Mouse (Mus musculus): ENCODE measurements at regions not wholly inside any gene's neighbourhood (a gene's known extent, or its start where the extent isn't known, plus 50 kb on each side); places are given as distances from the start of the nearest gene placed in this dataset.
A peak's percentile ranks its signal among the peaks of the same experiment; 100 is the strongest.
"Not testable (repeated sequence)": the region's sequence is repeated elsewhere in the genome, so short reads cannot be mapped to it uniquely, and the experiment has no call there.

DNA sequence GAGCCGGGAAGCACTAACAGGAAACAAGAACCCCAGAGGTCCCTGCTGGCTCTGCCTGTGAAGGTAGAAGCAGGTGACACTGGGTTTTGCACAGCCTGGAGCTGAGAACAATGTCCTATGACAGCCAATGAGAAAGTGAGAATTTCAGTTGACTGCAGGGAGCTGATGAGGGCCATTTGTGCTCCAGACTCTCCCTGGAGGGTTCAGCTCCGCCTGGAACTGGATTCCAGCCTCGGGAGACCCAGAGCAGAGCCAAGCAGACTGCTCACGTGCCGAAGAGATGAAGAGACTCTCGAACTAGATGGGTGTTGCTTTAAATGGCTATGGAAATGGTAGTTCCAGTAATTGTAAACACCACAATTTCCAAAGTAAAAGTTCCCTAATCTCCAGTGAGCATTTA is 93.5 kb downstream of the Cand1 start:
- DNase-seq (ENCODE audit: low read depth, low spot score): no peak

DNA sequence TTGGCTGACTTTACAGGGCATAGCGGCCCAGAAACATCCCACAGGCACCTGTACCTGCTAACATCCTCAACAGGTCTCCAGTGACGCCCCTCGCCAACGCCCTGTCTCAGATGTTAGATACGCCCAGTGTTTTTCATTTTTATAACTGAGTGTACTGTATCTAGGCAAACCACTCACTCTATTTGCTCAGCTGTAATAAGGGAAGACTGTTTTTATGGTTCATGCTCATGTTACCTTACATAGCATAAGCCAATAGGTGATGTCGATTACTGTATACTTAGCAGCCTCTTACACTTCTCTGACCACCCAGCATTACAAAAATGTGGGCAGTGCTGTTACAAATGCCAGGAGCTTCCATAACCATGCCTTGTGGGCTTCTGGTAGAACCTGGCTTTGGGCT is 97.0 kb downstream of the Cand1 start:
- no peak for DNase-seq (ENCODE audit: low read depth, low spot score)

DNA sequence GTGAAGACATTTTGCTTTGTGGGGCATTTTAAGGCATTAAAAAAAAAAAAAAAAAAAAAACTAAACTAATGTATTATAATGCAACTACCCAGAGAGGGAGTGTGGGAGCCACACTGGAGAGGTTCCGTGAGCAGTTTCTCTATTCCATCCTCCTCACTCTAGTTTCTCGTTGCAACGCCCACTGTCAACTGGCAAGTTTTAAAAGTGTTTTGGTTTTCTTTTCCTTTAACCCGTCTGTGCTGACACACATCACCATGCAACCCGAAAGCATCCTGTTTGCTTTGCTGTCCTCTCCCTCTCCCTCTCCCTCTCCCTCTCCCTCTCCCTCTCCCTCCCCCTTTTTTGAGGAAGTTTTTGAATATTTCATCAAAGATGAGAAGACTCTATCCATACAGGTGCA is 97.5 kb downstream of the Cand1 start:
- DNase-seq (ENCODE audit: low read depth, low spot score): no peak

DNA sequence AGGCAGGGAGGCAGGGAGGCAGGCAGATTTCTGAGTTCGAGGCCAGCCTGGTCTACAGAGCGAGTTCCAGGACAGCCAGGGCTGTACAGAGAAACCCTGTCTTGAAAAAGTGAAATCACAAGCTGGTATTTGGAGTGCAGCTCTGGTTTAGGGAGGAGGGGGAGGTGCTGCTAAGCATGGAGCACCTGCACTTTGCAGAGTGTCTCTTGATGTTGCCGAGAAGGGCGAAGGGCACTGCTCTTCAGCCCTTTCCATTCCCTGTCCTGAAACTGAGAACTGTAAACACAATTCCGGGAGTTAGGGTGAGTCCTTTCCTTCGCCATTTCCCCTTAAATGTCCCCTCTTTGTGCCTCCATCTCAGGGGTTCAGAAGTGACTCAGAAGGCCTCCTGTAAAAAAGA is 101.6 kb downstream of the Cand1 start:
- DNase-seq (ENCODE audit: low read depth, low spot score): no peak

DNA sequence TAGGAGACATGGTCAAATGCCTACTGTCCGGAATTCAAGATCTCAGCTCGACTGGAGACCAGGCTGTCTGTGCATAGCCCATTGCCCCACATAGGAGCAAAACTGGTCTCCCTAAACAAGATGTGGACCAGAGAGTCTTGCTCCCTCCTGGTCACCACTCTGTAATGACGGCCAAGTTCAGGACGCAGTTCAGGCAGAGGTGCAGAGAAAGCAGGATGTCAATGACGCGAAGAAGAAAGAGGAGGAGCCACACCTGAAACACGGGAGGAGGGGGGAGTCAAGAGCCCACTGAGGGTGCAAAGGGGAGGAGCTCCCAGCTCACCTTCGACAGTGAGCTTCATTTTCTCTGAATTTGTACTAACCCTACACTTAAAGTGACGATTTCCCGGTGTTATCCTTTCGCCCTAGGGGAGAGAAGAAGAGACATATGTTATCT is 104.3 kb downstream of the Cand1 start:
- DNase-seq (ENCODE audit: low read depth, low spot score): no peak

DNA sequence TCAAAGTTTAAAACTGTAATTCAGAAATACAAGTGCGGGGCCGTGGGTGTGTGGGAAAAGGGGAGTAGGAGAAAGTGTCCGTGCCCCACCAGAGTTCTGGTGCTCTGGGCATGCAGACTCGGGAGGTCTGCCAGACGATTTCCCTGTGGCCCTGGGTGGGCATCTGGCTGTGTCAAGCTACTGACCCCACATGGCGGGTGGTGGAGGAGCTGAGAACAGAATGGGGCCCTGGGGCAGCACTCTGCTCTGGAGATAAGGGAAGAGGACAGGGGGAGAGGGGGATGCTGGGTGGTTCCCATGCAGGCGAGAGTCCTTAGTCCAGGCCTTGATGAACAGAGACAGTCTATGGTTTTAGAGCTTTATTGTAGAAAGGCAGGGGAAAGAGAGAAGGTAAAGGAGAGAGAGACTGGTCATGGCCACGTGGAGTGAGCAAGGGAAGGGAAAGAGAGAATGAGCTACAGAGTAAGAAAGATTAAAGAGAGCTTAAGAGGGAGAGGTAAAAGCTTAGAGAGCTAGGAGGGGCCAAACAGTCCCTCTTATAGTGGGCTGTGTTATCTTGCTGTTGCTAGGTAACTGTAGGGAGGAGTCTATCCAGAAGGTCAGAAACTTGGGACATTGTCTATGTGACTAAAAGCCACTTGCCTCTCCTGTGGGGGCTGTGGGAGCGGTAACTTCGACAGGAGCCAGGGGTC is 104.9 kb downstream of the Cand1 start:
- no peak for DNase-seq (ENCODE audit: low read depth, low spot score)

DNA sequence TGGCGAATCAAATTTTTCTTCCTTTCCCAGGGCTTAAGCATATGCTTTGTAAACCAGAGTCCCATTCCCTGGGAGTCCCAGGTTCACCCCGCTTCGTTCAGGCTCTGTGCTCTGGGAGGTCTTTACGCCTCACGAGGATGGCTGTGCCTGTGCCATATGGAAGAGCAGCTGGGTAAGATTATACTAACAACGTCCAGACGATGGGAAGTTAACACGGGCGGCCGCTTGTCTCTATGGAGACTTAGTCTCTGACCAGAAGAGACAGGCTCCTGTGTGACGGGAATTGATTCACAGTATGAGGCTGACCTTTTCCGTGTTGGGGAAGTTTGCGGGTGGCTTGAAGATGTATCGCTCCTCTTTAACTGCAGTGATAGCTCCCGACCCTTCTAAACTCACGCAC is 107.9 kb downstream of the Cand1 start:
- DNase-seq (ENCODE audit: low read depth, low spot score): peak; percentile 35

DNA sequence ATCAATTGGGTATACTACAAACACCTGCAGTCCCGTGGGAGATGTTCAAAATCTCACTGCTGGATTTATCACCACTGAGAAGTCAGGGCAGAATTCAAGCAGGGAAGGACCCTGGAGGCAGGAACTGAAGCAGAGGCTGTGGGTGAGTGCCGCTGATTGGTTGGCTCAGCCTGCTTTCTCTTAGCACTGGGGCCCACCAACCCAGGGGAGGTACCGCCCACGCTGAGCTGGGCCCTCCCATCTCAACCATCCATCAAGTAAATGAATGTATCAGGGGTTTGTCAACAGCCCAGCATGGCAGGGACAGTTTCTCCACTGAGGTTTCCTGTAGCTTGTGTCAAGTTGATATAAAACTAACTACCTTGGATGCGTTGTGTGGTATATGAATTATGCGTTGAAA is 109.2 kb downstream of the Cand1 start:
- no peak for DNase-seq (ENCODE audit: low read depth, low spot score)

DNA sequence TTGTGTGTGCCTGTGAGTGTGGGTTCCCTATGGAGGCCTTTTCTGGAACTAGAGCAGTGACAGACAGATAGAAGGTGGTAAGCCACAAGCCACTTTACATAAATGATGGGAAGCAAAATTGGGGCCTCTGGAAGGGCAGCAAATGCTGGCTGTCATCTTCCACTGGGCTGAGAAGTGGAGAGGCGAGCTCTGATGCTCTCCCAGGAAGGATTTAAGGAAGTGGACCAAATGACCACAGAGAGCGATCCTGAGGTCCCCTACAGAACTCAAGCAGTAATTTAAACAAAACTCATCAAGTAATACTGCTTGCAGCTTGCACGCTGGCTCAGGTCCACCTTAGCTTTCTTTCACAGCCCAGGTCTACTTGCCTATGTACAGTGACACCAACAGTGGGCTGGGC is 111.8 kb downstream of the Cand1 start:
- no peak for DNase-seq (ENCODE audit: low read depth, low spot score)

DNA sequence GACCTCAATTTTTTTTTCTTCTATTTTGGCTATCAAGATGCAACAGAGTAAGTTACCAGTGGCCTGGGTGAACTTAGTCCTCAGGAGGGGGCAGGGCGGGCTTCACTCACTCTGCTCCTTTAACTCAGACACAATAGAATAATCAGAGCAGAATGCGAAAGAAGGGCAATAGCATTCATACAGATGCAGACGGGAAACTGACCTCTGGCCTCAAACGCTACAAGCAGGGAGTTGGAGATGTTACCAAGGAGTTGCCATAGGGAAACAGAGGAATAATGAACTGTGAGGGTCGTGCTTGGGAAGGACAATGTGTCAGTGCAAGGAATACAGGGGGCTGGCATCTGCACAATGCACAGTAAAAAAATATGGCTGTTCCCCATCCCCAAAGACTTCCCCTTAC is 116.3 kb downstream of the Cand1 start:
- no peak for DNase-seq (ENCODE audit: low read depth, low spot score)

DNA sequence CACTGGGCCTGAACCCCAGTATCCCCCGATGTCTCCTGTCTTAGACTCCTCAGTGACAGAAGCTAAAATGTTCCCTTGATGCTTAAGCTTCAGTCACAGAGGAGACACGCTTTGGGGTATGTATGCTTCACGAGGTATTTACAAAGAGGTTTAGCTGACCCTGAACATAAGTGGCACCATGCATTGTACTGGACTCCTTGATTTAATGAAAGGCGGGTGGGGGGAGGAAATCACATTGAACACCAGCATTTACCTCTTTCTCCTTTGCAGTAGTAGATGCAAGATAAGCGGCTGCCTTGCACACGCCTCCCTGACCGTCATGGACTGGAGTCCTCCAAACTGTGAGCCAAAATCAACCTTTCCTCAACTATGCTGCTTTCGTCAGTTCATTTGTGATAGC is 117.5 kb downstream of the Cand1 start:
- DNase-seq (ENCODE audit: low read depth, low spot score): no peak

DNA sequence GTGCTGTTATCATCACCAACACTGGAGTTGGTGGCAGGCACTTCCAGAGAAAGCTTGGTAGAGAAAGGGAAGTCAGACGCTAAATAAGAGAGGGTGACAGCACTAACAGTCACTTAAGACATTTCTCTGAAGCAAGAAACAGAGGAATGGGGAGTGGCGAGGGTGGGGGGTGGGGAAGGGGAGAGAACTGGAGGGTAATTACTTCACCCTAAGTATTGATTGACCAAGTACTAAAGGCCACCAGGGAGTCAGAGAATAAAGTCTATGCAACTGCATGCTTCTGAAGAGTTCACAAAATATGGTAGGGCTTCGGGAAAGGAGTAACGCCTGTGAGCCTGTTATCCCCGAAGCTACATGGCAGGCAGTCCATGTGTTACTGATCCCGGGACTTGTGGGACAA is 118.3 kb downstream of the Cand1 start:
- no peak for DNase-seq (ENCODE audit: low read depth, low spot score)

DNA sequence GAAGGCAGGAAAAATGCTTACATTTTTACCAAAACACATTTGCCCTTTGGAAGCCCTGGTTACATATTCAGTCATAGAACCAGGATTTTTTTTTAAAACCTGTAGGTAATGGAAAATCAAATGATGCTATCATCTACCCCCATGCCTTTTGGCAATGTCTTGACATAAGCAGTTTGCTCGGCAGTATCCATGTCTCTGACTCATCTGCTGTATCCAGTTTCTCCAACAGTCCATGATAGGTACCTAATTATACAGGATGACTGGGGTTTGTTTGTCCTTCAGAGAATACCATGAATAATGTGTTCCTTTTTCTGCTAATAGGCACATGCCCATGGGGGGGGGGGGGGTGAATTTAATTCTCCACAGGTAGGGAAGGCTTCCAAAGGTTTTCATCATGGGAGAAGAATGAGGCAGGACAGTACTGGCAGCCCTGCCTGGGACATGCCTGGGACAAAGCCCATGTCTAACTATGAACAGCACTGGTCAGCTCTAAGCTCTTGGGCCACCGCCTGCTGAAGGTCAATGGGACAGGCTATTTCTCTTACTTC is 122.9 kb downstream of the Cand1 start:
- no peak for DNase-seq (ENCODE audit: low read depth, low spot score)

DNA sequence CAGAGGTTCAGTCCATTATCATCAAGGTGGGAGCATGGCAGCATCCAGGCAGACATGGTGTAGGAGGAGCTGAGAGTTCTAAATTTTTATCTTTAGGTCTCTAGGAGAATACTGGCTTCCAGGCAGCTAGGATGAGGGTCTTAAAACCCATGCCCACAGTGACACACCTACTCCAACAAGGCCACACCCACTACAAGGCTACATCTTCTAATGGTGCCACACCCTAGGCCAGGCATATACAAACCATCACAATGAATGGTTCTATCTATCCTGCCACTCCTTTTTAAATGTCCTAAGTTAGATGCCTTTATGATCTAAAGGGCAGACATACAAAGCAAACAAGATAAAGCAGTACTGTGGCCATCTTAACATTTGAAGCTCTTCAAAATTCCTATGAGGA is 124.7 kb downstream of the Cand1 start:
- not testable (repeated sequence) for DNase-seq (ENCODE audit: low read depth, low spot score)

DNA sequence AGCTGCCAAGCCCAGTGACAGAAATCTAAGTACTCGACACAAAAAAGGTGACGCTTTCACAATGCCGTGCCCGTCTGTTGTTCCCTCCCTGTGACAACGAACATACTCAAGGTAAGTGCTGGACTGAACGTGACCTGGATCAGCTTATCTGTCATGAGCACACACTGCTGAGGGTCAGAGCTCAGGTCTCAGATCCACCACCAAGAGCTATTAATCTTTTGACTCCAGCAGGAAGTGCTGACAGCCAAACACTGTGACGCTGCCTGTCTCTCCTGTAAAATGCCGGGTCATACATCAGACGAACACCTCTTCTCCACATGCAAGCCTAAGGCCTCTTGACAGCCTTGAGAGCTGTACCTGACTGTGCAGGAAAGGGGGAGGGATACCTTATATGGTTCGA is 125.2 kb downstream of the Cand1 start:
- no peak for DNase-seq (ENCODE audit: low read depth, low spot score)

DNA sequence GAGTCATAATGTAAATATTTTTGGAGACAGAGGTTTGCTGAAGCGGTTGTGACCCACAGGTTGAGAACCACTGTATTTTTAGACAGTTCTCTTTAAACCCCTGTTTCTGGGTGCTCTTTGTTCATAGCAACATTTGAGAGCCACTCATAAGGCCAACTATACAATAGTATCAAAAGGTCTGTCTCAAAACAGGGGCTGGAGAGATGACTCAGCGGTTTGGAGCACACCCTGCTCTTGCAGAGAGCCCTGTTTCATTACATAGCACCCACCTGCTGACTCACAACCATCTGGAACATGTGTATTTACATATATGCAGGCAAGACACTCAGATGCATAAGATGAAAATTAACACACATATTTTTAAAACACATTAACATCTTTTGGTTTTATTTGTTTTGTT is 128.0 kb downstream of the Cand1 start:
- no peak for DNase-seq (ENCODE audit: low read depth, low spot score)

DNA sequence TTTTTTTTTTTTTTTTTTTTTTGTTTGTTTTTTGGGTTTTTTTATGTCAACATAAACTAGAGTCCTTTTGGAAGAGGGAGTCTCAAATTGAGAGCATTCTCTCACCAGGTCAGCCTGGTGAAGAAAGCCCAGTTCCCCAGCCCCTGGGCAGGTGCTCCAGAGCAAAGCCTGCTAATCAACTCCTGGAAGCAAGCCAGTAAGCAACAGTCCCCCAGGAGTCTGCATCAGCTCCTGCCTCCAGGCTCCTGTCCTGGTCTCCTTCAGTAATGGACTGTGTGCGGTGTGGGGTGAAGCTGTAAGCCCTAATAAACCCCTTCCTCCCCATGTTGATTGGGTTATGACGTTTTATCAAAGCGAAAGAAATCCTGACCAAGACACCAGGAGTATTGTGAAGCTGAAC is 128.4 kb downstream of the Cand1 start:
- DNase-seq (ENCODE audit: low read depth, low spot score): no peak

DNA sequence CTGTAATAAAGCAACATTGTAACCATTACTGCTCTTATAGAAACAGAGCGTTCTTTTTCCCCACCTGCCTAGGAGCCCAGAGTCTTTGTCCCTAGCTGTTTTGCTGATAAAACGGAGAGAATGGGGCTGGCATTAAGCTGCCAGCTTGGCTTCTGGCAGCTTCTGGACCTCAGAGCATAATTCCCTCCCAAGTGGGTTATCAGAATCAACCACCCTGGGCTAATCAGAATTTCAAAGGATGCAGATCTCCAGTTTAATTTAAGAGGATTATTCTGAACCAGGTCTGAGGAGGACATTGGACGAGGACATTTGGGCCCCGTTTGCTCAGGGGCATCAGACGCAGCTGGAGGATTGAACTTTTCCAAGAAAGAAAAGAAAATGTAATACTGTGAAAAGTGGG is 129.2 kb downstream of the Cand1 start:
- DNase-seq (ENCODE audit: low read depth, low spot score): no peak

DNA sequence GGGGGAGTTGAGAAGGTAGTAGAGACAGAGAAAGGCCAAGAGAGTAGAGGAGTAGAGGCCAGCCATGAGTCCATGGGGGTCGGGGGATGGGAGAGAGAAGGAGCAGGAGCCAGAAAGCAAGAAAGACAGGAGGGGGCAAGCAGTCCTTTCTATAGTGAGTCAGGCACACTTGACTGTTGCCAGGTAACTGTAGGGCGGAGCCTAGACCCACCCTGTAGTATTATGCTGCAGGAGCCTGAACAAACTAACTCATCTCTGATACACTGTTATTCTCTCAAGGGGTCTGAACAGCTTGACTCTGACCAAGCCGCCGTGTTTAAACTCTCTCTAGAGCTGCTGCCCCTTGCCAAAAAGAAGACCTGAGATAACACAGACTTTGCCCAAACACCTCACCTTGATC is 130.6 kb downstream of the Cand1 start:
- DNase-seq (ENCODE audit: low read depth, low spot score): no peak

DNA sequence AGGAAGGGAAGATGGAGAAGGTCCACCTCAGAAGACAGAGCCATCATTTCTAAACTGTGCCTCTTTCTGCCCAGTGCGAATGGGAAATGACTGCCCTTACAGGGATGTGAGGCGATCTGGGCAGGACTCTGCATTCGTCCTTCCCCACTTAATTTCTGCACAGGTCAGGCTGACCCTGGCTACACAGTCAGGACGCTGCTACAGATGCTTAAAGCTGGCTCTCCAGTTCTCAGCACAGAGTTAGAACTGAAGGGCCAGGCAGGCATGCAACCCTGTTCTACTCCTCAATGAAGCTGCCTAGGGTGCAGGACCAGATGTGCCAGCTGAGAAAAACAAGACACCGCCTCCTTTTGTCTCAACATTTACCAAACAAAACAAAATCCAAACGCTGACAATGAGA is 132.1 kb downstream of the Cand1 start:
- no peak for DNase-seq (ENCODE audit: low read depth, low spot score)

DNA sequence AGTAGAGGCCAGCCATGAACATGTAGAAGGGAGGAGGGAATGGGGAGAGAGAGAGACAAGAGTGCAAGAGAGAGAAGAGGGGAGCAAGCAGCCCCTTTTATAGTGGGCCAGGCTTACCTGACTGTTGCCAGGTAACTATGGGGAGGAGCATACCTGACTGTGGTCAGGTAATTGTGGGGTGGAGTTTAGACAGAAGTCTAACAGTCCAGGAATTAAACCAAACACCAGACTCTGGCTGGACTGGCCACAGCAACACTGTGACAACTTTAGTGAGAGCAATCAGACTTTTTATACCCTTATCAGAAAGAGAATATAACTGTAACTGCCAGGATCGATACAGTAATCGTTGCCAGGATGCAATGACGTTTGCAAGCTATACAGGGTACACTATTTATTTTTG is 133.8 kb downstream of the Cand1 start:
- DNase-seq (ENCODE audit: low read depth, low spot score): no peak

DNA sequence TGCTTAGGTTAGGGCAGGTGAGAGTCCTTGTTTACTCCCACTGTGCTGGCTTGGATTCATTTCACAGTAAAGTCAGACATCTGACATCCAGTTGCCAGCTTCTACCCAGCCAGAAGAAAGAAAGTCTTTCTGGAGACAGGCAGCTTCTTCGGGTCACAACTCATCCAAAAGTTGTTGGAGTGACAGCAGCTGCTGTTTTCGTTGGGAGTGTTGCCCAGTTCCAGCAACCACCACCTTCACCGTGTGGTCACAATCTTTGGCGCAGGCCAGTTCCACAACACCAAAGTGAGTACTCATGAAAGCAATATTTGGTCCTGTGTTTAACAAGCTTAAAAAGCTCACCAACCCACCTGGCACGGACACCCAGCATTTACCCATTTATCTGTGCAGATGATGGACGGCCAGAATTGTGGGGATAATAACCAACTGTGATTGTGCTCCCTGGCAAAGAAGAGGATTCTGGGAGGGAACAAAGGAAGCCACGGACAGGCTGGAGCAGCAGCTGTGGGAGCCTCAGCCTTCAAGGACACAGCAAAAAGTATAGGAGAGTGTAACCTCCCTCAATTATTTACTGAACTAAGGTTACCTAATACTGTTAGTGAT is 134.5 kb downstream of the Cand1 start:
- DNase-seq (ENCODE audit: low read depth, low spot score): no peak

DNA sequence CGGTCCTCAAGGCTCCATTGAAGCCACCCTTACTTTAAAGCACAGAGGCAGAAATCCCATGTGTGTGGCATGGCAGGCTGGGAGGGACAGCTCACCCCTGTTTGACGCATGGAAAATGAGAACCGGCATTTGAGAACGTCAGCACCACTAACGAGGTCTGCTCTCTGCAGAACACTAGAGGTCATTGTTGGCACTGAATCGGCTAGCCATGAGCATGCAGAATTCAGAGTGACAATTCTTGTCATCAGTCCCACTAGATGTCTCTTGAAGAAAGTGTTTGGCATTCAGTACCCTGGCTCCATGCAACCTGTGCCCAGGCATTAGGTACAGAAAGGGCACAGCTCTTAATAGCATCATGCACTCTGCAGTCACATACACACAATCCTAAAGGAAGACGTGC is 139.3 kb downstream of the Cand1 start:
- DNase-seq (ENCODE audit: low read depth, low spot score): no peak

Measured in embryo, embryonic 11.5 days (tissue).